Mouse (Mus musculus) c-Kit-negative CD71-positive TER-119-positive erythroid progenitor cells, embryonic 14.5 days (primary cell): ENCODE data around the gene Tm9sf1.

Experiments used
- DNase-seq: peaks from one replicate; pipeline ENCODE4 v3.0.0-alpha.2; 2013; ENCODE audit warnings: low read depth, low spot score

Tm9sf1 gene

GRCm38 (mm10) chr14:55634874-55635522 is 8.6 kb downstream of the Tm9sf1 start:
- DNase-seq = no peak

GRCm38 (mm10) chr14:55629312-55629711 is 14.3 kb downstream of the Tm9sf1 start:
- no peak for DNase-seq

- DNase-seq = no peak
These were observed 15.4 kb downstream of the Tm9sf1 start for GRCm38 (mm10) chr14:55628077-55628827.

GRCm38 (mm10) chr14:55618486-55619195 is 25.0 kb downstream of the Tm9sf1 start:
- no peak for DNase-seq

- DNase-seq = no peak
These were observed 25.8 kb downstream of the Tm9sf1 start, which contains the start of gene Rec8 for GRCm38 (mm10) chr14:55617822-55618221. Rec8 (plus strand) TSS chr14:55618037.

GRCm38 (mm10) chr14:55616844-55617243 is 26.8 kb downstream of the Tm9sf1 start:
- DNase-seq = no peak

GRCm38 (mm10) chr14:55615876-55616275 is 27.7 kb downstream of the Tm9sf1 start:
- no peak for DNase-seq

GRCm38 (mm10) chr14:55614565-55615178 is 28.9 kb downstream of the Tm9sf1 start:
- peak; percentile 44 for DNase-seq

- no peak for DNase-seq
These were observed 30.3 kb downstream of the Tm9sf1 start for GRCm38 (mm10) chr14:55613346-55613745.

- no peak for DNase-seq
These were observed 35.3 kb downstream of the Tm9sf1 start for GRCm38 (mm10) chr14:55608339-55608738.

- no peak for DNase-seq
These were observed 37.7 kb downstream of the Tm9sf1 start for GRCm38 (mm10) chr14:55605743-55606459.

- DNase-seq = no peak
These were observed 38.8 kb downstream of the Tm9sf1 start for GRCm38 (mm10) chr14:55604823-55605222.

- DNase-seq = peak; percentile 94
These were observed 39.7 kb downstream of the Tm9sf1 start for GRCm38 (mm10) chr14:55603633-55604576.

GRCm38 (mm10) chr14:55603271-55603632 is 40.4 kb downstream of the Tm9sf1 start, which contains the start of gene Irf9:
Irf9 (plus strand) TSS chr14:55603571.
- no peak for DNase-seq

- no peak for DNase-seq
These were observed 44.9 kb downstream of the Tm9sf1 start for GRCm38 (mm10) chr14:55598521-55599390.

- DNase-seq = no peak
These were observed 47.4 kb downstream of the Tm9sf1 start for GRCm38 (mm10) chr14:55596036-55596690.

GRCm38 (mm10) chr14:55592226-55592625 is 51.4 kb downstream of the Tm9sf1 start:
- DNase-seq = no peak

GRCm38 (mm10) chr14:55591331-55591891 is 52.2 kb downstream of the Tm9sf1 start, which contains the start of gene Rnf31:
Rnf31 (plus strand) TSS chr14:55591708.
- peak; percentile 92 for DNase-seq
